Mouse (Mus musculus): ENCODE measurements around the gene Tmem95. TPM values are rescaled to one million over a fixed set of nuclear protein-coding genes. Genes with fewer than 3 reads are reported as not detected.

The Tmem95 gene
- total and polyA plus RNA-seq, 3 experiments: not detected

DNA sequence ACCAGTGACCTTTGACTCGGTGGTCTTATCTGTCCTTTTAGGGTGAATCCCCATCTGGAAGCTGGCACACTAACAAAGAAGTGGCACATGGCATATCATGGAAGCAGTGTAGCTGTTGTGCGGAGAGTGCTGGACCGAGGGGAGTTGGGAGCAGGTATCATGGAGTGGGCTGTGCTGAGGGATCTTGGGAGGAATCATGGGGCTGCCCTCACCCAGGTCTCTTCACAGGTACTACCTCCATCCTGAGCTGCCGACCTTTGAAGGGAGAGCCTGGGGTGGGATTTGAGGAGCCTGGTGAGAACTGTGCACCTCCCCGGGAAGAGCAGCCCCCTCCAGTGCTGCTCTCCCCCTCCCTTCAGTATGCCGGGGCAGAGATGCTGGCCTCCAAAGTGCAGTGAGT lies 33.9 kb upstream of the Tmem95 start:
- no peak for DNase-seq (ENCODE audit: low spot score)
- TF ChIP-seq TAL1 (conservative IDR thresholded peaks at IDR 0.05; ENCODE audit: low read depth, low read length): no peak
- TF ChIP-seq POLR2AphosphoS5 (IDR thresholded peaks at IDR 0.05; ENCODE audit: insufficient replicate concordance, low read depth, low read length): no peak
- no peak for TF ChIP-seq GATA2 (IDR thresholded peaks at IDR 0.05; ENCODE audit: borderline replicate concordance, low read depth, low read length)
- TF ChIP-seq CTCF (IDR thresholded peaks at IDR 0.05; ENCODE audit: low read depth, low read length): no peak
- TF ChIP-seq GATA1 (IDR thresholded peaks at IDR 0.05; ENCODE audit: borderline replicate concordance, low read length): no peak
- no peaks in the 10 kb centered on the region for H3K27me3 ChIP-seq (ENCODE audit: insufficient read depth, low read length)
- H3K9me3 ChIP-seq (replicated peaks): no peaks in the 10 kb centered on the region
- H3K4me3 ChIP-seq (ENCODE audit: low read depth, low read length): no peak overlapping the region
- H3K4me1 ChIP-seq (ENCODE audit: insufficient read depth, low read depth, low read length): peaks cover 56% of the 10 kb centered on the region
- ATAC-seq (ENCODE audit: extremely low read depth, insufficient number of reproducible peaks, low FRiP score, poor library complexity, severe bottlenecking): no peak
- peaks cover 97% of the 10 kb centered on the region for H3K36me3 ChIP-seq (replicated peaks)

DNA sequence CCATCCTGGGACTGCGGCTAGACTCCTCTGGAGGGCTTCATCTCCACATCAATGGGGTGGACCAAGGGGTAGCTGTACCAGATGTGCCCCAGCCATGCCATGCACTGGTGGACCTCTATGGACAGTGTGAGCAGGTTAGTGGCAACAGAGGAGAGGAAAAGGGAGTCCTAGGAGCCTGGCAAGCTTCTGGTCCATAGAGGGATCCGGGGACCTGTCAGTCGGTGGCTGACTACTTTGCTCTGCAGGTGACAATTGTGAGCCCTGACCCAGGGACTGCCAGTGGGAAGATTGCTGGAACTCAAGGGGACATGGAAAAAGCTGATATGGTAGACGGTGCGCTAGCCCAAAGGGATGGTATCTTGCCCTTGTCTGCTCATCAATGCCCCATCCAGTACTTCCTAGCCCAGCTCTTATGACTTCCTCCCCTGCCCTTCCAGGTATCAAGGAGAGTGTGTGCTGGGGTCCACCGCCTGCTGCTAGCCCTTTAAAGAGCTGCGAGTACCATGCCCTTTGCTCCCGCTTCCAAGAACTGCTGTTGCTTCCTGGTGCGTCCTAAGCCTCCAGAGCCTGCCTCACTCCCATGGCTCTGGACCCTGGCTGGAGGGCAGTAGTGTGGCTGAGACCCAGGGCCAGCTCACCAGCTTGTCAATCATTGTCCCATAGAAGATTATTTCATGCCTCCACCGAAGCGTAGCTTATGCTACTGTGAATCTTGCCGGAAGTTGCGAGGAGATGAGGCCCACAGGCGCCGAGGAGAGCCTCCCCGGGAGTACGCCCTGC lies 33.2 kb upstream of the Tmem95 start:
- no peaks in the 10 kb centered on the region for H3K9me3 ChIP-seq (replicated peaks)
- no peak overlapping the region for H3K4me3 ChIP-seq (ENCODE audit: low read depth, low read length)
- H3K27me3 ChIP-seq (ENCODE audit: insufficient read depth, low read length): no peaks in the 10 kb centered on the region
- H3K4me1 ChIP-seq (ENCODE audit: insufficient read depth, low read depth, low read length): peaks cover 53% of the 10 kb centered on the region
- H3K36me3 ChIP-seq (replicated peaks): peaks cover 97% of the 10 kb centered on the region
- DNase-seq (ENCODE audit: low spot score): no peak
- TF ChIP-seq GATA1 (IDR thresholded peaks at IDR 0.05; ENCODE audit: borderline replicate concordance, low read length) (no peak), POLR2AphosphoS5 (IDR thresholded peaks at IDR 0.05; ENCODE audit: insufficient replicate concordance, low read depth, low read length) (no peak), GATA2 (IDR thresholded peaks at IDR 0.05; ENCODE audit: borderline replicate concordance, low read depth, low read length) (no peak), TAL1 (conservative IDR thresholded peaks at IDR 0.05; ENCODE audit: low read depth, low read length) (no peak), CTCF (IDR thresholded peaks at IDR 0.05; ENCODE audit: low read depth, low read length) (no peak)
- ATAC-seq (ENCODE audit: extremely low read depth, insufficient number of reproducible peaks, low FRiP score, poor library complexity, severe bottlenecking): no peak

DNA sequence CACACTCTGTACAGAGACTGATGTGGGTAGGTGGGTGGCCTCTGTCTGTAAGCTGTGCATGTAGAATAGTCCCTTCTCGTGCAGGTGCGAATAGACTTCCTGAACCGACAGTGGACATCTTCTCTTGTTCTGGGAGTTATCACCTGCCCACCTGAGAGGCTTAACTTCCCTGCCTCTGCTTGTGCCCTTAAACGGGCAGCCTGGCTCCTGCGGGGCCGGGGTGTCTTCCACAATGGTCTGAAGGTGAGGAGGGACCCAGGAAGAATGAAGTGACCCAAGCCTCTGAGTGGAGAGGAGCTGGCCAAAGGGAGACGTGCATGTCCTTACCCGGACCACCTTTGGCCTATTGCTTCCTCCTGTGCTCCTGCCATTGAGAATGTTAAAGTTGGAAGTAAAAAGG lies 32.4 kb upstream of the Tmem95 start:
- Histone ChIP-seq H3K9me3 (replicated peaks) (no peaks in the 10 kb centered on the region), H3K27me3 (ENCODE audit: insufficient read depth, low read length) (no peaks in the 10 kb centered on the region), H3K36me3 (replicated peaks) (peaks cover 97% of the 10 kb centered on the region), H3K4me1 (ENCODE audit: insufficient read depth, low read depth, low read length) (peaks cover 51% of the 10 kb centered on the region), H3K4me3 (ENCODE audit: low read depth, low read length) (no peak overlapping the region)
- TF ChIP-seq CTCF (IDR thresholded peaks at IDR 0.05; ENCODE audit: low read depth, low read length) (no peak), TAL1 (conservative IDR thresholded peaks at IDR 0.05; ENCODE audit: low read depth, low read length) (no peak), GATA2 (IDR thresholded peaks at IDR 0.05; ENCODE audit: borderline replicate concordance, low read depth, low read length) (no peak), GATA1 (IDR thresholded peaks at IDR 0.05; ENCODE audit: borderline replicate concordance, low read length) (no peak), POLR2AphosphoS5 (IDR thresholded peaks at IDR 0.05; ENCODE audit: insufficient replicate concordance, low read depth, low read length) (no peak)
- DNase-seq (ENCODE audit: low spot score) (no peak), ATAC-seq (ENCODE audit: extremely low read depth, insufficient number of reproducible peaks, low FRiP score, poor library complexity, severe bottlenecking) (no peak)

DNA sequence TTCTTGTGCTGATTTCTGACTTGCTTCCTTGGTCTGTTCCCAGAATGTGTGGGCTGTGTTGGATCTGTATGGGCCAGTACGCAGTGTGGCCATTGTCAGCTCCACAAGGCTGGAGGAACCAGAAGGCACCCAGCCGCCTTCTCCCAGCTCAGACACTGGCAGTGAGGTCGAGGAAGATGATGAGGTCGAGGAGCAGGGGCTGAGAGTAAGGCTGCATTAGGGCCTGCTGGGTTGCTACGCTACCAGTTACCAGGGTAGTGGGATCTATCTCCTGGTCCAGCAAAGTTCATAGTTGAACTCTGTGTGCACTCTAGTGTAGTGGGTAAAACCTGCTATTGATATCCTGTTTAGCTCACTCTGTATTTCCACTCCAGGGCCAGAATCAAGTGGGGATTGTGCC lies 31.4 kb upstream of the Tmem95 start:
- no peak for DNase-seq (ENCODE audit: low spot score)
- H3K27me3 ChIP-seq (ENCODE audit: insufficient read depth, low read length): no peaks in the 10 kb centered on the region
- peaks cover 46% of the 10 kb centered on the region for H3K4me1 ChIP-seq (ENCODE audit: insufficient read depth, low read depth, low read length)
- TF ChIP-seq TAL1 (conservative IDR thresholded peaks at IDR 0.05; ENCODE audit: low read depth, low read length) (no peak), CTCF (IDR thresholded peaks at IDR 0.05; ENCODE audit: low read depth, low read length) (no peak), GATA1 (IDR thresholded peaks at IDR 0.05; ENCODE audit: borderline replicate concordance, low read length) (no peak), POLR2AphosphoS5 (IDR thresholded peaks at IDR 0.05; ENCODE audit: insufficient replicate concordance, low read depth, low read length) (no peak), GATA2 (IDR thresholded peaks at IDR 0.05; ENCODE audit: borderline replicate concordance, low read depth, low read length) (no peak)
- H3K36me3 ChIP-seq (replicated peaks): peaks cover 95% of the 10 kb centered on the region
- H3K4me3 ChIP-seq (ENCODE audit: low read depth, low read length): no peak overlapping the region
- ATAC-seq (ENCODE audit: extremely low read depth, insufficient number of reproducible peaks, low FRiP score, poor library complexity, severe bottlenecking): no peak
- H3K9me3 ChIP-seq (replicated peaks): no peaks in the 10 kb centered on the region

DNA sequence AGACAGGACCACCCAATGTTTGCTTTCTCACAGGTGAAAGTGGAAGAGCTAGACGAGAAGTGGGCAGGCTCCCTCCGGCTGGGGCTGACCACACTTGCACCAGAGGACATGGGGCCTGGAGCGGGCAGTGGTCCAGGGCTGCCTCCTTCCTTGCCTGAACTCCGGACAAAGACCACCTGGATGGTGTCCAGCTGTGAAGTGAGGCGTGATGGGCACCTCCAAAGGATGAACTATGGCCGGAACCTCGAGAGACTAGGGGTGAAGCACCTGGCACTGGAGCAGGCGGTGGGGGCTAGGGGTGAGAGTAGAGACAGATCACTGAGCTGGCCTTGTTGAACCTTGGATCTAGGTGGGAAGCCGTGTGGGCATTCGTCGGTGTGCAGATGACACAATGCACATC lies 30.8 kb upstream of the Tmem95 start:
- no peaks in the 10 kb centered on the region for H3K9me3 ChIP-seq (replicated peaks)
- H3K4me1 ChIP-seq (ENCODE audit: insufficient read depth, low read depth, low read length): peaks cover 49% of the 10 kb centered on the region
- H3K36me3 ChIP-seq (replicated peaks): peaks cover 97% of the 10 kb centered on the region
- H3K4me3 ChIP-seq (ENCODE audit: low read depth, low read length): no peak overlapping the region
- no peaks in the 10 kb centered on the region for H3K27me3 ChIP-seq (ENCODE audit: insufficient read depth, low read length)
- ATAC-seq (ENCODE audit: extremely low read depth, insufficient number of reproducible peaks, low FRiP score, poor library complexity, severe bottlenecking) (no peak), DNase-seq (ENCODE audit: low spot score) (no peak)
- TF ChIP-seq POLR2AphosphoS5 (IDR thresholded peaks at IDR 0.05; ENCODE audit: insufficient replicate concordance, low read depth, low read length) (no peak), GATA1 (IDR thresholded peaks at IDR 0.05; ENCODE audit: borderline replicate concordance, low read length) (no peak)

DNA sequence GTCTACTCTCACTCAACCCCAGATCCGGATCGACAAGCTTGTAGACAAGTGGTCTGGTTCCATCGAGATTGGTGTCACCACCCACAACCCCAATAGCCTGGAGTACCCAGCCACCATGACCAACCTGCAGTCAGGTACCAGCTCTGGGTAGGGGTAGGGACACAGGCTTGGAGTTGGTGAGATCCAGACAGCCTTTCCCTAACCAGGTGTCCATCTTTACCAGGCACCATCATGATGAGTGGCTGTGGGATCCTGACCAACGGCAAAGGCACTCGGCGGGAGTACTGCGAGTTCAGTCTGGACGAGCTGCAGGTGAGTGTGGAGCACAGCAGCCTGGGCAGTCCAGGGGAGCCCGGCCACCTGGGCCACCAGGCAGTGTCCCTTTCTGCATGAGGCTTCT lies 26.5 kb upstream of the Tmem95 start:
- TF ChIP-seq TAL1 (conservative IDR thresholded peaks at IDR 0.05; ENCODE audit: low read depth, low read length) (no peak), GATA1 (IDR thresholded peaks at IDR 0.05; ENCODE audit: borderline replicate concordance, low read length) (no peak), POLR2AphosphoS5 (IDR thresholded peaks at IDR 0.05; ENCODE audit: insufficient replicate concordance, low read depth, low read length) (no peak), GATA2 (IDR thresholded peaks at IDR 0.05; ENCODE audit: borderline replicate concordance, low read depth, low read length) (no peak), CTCF (IDR thresholded peaks at IDR 0.05; ENCODE audit: low read depth, low read length) (no peak)
- Histone ChIP-seq H3K27me3 (ENCODE audit: insufficient read depth, low read length) (no peaks in the 10 kb centered on the region), H3K9me3 (replicated peaks) (no peaks in the 10 kb centered on the region), H3K4me3 (ENCODE audit: low read depth, low read length) (no peak overlapping the region), H3K4me1 (ENCODE audit: insufficient read depth, low read depth, low read length) (peaks cover 52% of the 10 kb centered on the region), H3K36me3 (replicated peaks) (peaks cover 65% of the 10 kb centered on the region)
- ATAC-seq (ENCODE audit: extremely low read depth, insufficient number of reproducible peaks, low FRiP score, poor library complexity, severe bottlenecking): no peak
- DNase-seq (ENCODE audit: low spot score): no peak

Data from G1E (cell line).